14 mouse cellular contexts compared by ENCODE assay signal in genomic region chr11:70980751-70981510, GRCm38 (mm10). TPM values are rescaled to one million over a fixed set of nuclear protein-coding genes. Genes with fewer than 3 reads are reported as not detected.
DNase-seq lines count a peak whose midpoint lies in the region; ATAC-seq and TF ChIP-seq lines count a peak whose summit lies in the region.
"Had no signal": no experiment of that assay in that cellular context is flagged by ENCODE, and none has a peak within 500 bp of the region (broad histone marks: within the 10 kb centered on the region; RNA-seq: fewer than 3 reads in every experiment).

No protein-coding gene starts in this region.

- in situ Hi-C loops in ES-E14 (cut with MboI; ENCODE audit: low sequenced_read_pairs in 2 of 2, unreplicated experiment in 2 of 2): no loop called here

- H3K9ac ChIP-seq in hindbrain, postnatal 0 days (replicated peaks; ENCODE audit: low read length): no peak overlapping the region
- H3K9ac ChIP-seq in ES-E14 (ENCODE audit: insufficient read depth, low read depth, low read length, poor library complexity, severe bottlenecking): peak overlapping the region; percentile 54

- peak overlapping the region; percentile 75 for H3K4me3 ChIP-seq in hindbrain, embryonic 10.5 days
- H3K4me3 ChIP-seq in hindbrain, postnatal 0 days (ENCODE audit: low read length): no peak overlapping the region
- peak overlapping the region; percentile 94 for H3K4me3 ChIP-seq in ES-E14 (ENCODE audit: insufficient read depth in 1 of 2, low read depth in 1 of 2, low read length in 2 of 2, poor library complexity in 1 of 2, severe bottlenecking in 1 of 2)
- H3K4me3 ChIP-seq in limb, embryonic 10.5 days: peak overlapping the region; percentile 99

- H3K27ac ChIP-seq in hindbrain, embryonic 10.5 days: no peak overlapping the region
- no peak overlapping the region for H3K27ac ChIP-seq in hindbrain, postnatal 0 days
- H3K27ac ChIP-seq in ES-E14 (ENCODE audit: insufficient read depth, low read depth, low read length, poor library complexity, severe bottlenecking): peak overlapping the region; percentile 14; the same call in 1 of the 2 replicates
- no peak overlapping the region for H3K27ac ChIP-seq in limb, embryonic 10.5 days

- H3K4me1 ChIP-seq in hindbrain, embryonic 10.5 days (replicated peaks): peaks cover 13% of the 10 kb centered on the region
- H3K4me1 ChIP-seq in hindbrain, postnatal 0 days (ENCODE audit: insufficient read depth, low read length): no peaks in the 10 kb centered on the region
- H3K4me1 ChIP-seq in ES-E14 (ENCODE audit: control insufficient read depth in 2 of 2, insufficient read depth in 2 of 2, low read length in 2 of 2, poor library complexity in 1 of 2): peaks cover 0 to 4% of the 10 kb centered on the region in 2 experiments; a peak in 2 of 4 replicates
- H3K4me1 ChIP-seq in limb, embryonic 10.5 days: peaks cover 12% of the 10 kb centered on the region

- no peak for TF ChIP-seq CTCF in hindbrain, postnatal 0 days (IDR thresholded peaks at IDR 0.05; ENCODE audit: low read depth)

- H3K4me2 ChIP-seq in hindbrain, postnatal 0 days (ENCODE audit: low read depth, low read length): no peak overlapping the region

- 93% methylated on average over 14 of the region's 14 CpGs for WGBS in hindbrain, embryonic 10.5 days
- WGBS in hindbrain, postnatal 0 days: 95% methylated on average over 14 of the region's 14 CpGs
- WGBS in limb, embryonic 10.5 days: 94% methylated on average over 14 of the region's 14 CpGs

- no peaks in the 10 kb centered on the region for H3K9me3 ChIP-seq in hindbrain, embryonic 10.5 days
- no peaks in the 10 kb centered on the region for H3K9me3 ChIP-seq in hindbrain, postnatal 0 days (ENCODE audit: low read length)
- no peaks in the 10 kb centered on the region for H3K9me3 ChIP-seq in ES-E14 (ENCODE audit: control insufficient read depth, insufficient read depth, low read depth, low read length)
- H3K9me3 ChIP-seq in limb, embryonic 10.5 days (replicated peaks): no peaks in the 10 kb centered on the region

- DNase-seq in hindbrain, embryonic 10.5 days (ENCODE audit: low spot score): no peak
- no peak for DNase-seq in hindbrain, postnatal 0 days (ENCODE audit: low spot score)
- peak; percentile 56 for DNase-seq in A20 (ENCODE audit: low read depth, low spot score)
- no peak for DNase-seq in ES-E14 (ENCODE audit: low read depth, low spot score)
- no peak for DNase-seq in limb, embryonic 10.5 days (ENCODE audit: low spot score)
- no peak for DNase-seq in left cerebral cortex, adult 11 months (ENCODE audit: low spot score)
- DNase-seq in testis, postnatal 14 days (ENCODE audit: low spot score): no peak
- no peak for DNase-seq in lung, postnatal 36 days
- DNase-seq: adrenal gland, postnatal 14 days; cerebellum, postnatal 25 days; kidney, adult 8-10 months; lung, postnatal 4 days; thymus, postnatal 36 days had no signal

- no peaks in the 10 kb centered on the region for H3K27me3 ChIP-seq in hindbrain, embryonic 10.5 days (ENCODE audit: insufficient read depth, poor library complexity, severe bottlenecking)
- H3K27me3 ChIP-seq in hindbrain, postnatal 0 days (ENCODE audit: insufficient read depth, low read length): no peaks in the 10 kb centered on the region
- no peaks in the 10 kb centered on the region for H3K27me3 ChIP-seq in limb, embryonic 10.5 days (ENCODE audit: low read depth, poor library complexity, severe bottlenecking)

- peaks cover 77% of the 10 kb centered on the region for H3K36me3 ChIP-seq in hindbrain, embryonic 10.5 days
- peaks cover 54% of the 10 kb centered on the region for H3K36me3 ChIP-seq in hindbrain, postnatal 0 days (ENCODE audit: insufficient read depth, low read length)
- H3K36me3 ChIP-seq in ES-E14 (ENCODE audit: control insufficient read depth, insufficient read depth, low read length, poor library complexity, severe bottlenecking): peaks cover 52% of the 10 kb centered on the region
- peaks cover 80% of the 10 kb centered on the region for H3K36me3 ChIP-seq in limb, embryonic 10.5 days

- ATAC-seq in hindbrain, postnatal 0 days: no peak
- ATAC-seq: forebrain, embryonic 14.5 days had no signal

TF ChIP-seq in ES-E14, 5 proteins besides CTCF, POLR2A, EP300 and RAD21:
- TF ChIP-seq CHD2 (IDR thresholded peaks at IDR 0.05; ENCODE audit: low read depth, low read length) (no peak), MAFK (IDR thresholded peaks at IDR 0.05; ENCODE audit: insufficient read depth, low read depth, low read length) (no peak), ZNF384 (IDR thresholded peaks at IDR 0.05; ENCODE audit: low read depth, low read length) (no peak), ZC3H11A (IDR thresholded peaks at IDR 0.05; ENCODE audit: borderline replicate concordance, low read depth, low read length) (no peak), HCFC1 (IDR thresholded peaks at IDR 0.05; ENCODE audit: borderline replicate concordance, insufficient read depth, low read length) (no peak)

RNA-seq across cellular contexts. Expression of gene C1qbp, which starts 1.9 kb away (rescaled TPM):
- 273 and 311 TPM in 2 replicates for polyA plus RNA-seq in hindbrain, embryonic 10.5 days (2016; fragmentation: Nextera tagmentation; extraction: Ambion mirVana)
- 14.9 and 22.0 TPM in 2 replicates for total RNA-seq in hindbrain, postnatal 0 days (2014; rRNA removed)
- polyA plus RNA-seq in hindbrain, postnatal 0 days (2015; fragmentation: Nextera tagmentation; extraction: Ambion mirVana): 201 TPM in 2 replicates
- 97.4 and 139 TPM in 2 replicates for total RNA-seq in ES-E14 (2012; rRNA removed)
- 325 and 420 TPM in 2 replicates for polyA plus RNA-seq in limb, embryonic 10.5 days (2016; fragmentation: Nextera tagmentation; extraction: Ambion mirVana)

RNA-seq across cellular contexts. Expression of gene Rpain, which starts 10.9 kb away (rescaled TPM):
- 90.0 and 92.8 TPM in 2 replicates for polyA plus RNA-seq in hindbrain, embryonic 10.5 days (2016; fragmentation: Nextera tagmentation; extraction: Ambion mirVana)
- total RNA-seq in hindbrain, postnatal 0 days (2014; rRNA removed): 17.7 and 47.2 TPM in 2 replicates
- polyA plus RNA-seq in hindbrain, postnatal 0 days (2015; fragmentation: Nextera tagmentation; extraction: Ambion mirVana): 65.8 and 66.7 TPM in 2 replicates
- total RNA-seq in ES-E14 (2012; rRNA removed): 58.6 and 74.6 TPM in 2 replicates
- polyA plus RNA-seq in limb, embryonic 10.5 days (2016; fragmentation: Nextera tagmentation; extraction: Ambion mirVana): 64.6 and 73.2 TPM in 2 replicates

RNA-seq across cellular contexts. Expression of gene Nup88, which starts 11.2 kb away (rescaled TPM):
- 132 and 148 TPM in 2 replicates for polyA plus RNA-seq in hindbrain, embryonic 10.5 days (2016; fragmentation: Nextera tagmentation; extraction: Ambion mirVana)
- 63.9 and 64.0 TPM in 2 replicates for total RNA-seq in hindbrain, postnatal 0 days (2014; rRNA removed)
- 97.0 and 99.8 TPM in 2 replicates for polyA plus RNA-seq in hindbrain, postnatal 0 days (2015; fragmentation: Nextera tagmentation; extraction: Ambion mirVana)
- total RNA-seq in ES-E14 (2012; rRNA removed): 120 and 121 TPM in 2 replicates
- polyA plus RNA-seq in limb, embryonic 10.5 days (2016; fragmentation: Nextera tagmentation; extraction: Ambion mirVana): 145 and 158 TPM in 2 replicates

RNA-seq across cellular contexts. Expression of gene Dhx33, which starts 23.3 kb away (rescaled TPM):
- polyA plus RNA-seq in hindbrain, embryonic 10.5 days (2016; fragmentation: Nextera tagmentation; extraction: Ambion mirVana): 18.8 and 21.7 TPM in 2 replicates
- 22.9 and 24.3 TPM in 2 replicates for total RNA-seq in hindbrain, postnatal 0 days (2014; rRNA removed)
- polyA plus RNA-seq in hindbrain, postnatal 0 days (2015; fragmentation: Nextera tagmentation; extraction: Ambion mirVana): 8.3 and 10.0 TPM in 2 replicates
- total RNA-seq in ES-E14 (2012; rRNA removed): 29.9 and 32.7 TPM in 2 replicates
- 34.1 and 36.6 TPM in 2 replicates for polyA plus RNA-seq in limb, embryonic 10.5 days (2016; fragmentation: Nextera tagmentation; extraction: Ambion mirVana)

RNA-seq across cellular contexts. Expression of gene Mis12, which starts 38.5 kb away (rescaled TPM):
- polyA plus RNA-seq in hindbrain, embryonic 10.5 days (2016; fragmentation: Nextera tagmentation; extraction: Ambion mirVana): 50.8 and 62.6 TPM in 2 replicates
- total RNA-seq in hindbrain, postnatal 0 days (2014; rRNA removed): 6.1 and 12.5 TPM in 2 replicates
- polyA plus RNA-seq in hindbrain, postnatal 0 days (2015; fragmentation: Nextera tagmentation; extraction: Ambion mirVana): 14.1 and 16.2 TPM in 2 replicates
- 17.5 and 27.0 TPM in 2 replicates for total RNA-seq in ES-E14 (2012; rRNA removed)
- polyA plus RNA-seq in limb, embryonic 10.5 days (2016; fragmentation: Nextera tagmentation; extraction: Ambion mirVana): 56.2 and 65.1 TPM in 2 replicates
